Mouse (Mus musculus): ENCODE results near the gene Dnaja4. TPM values are rescaled to one million over a fixed set of nuclear protein-coding genes. Genes with fewer than 3 reads are reported as not detected.
"Not testable (repeated sequence)": the region's sequence is repeated elsewhere in the genome, so short reads cannot be mapped to it uniquely, and the experiment has no call there.

The Dnaja4 gene
- polyA plus RNA-seq, 1 experiment from 2014 or later, result 7.5 TPM

GRCm38 (mm10) chr9:54676531-54676986 is 22.1 kb upstream of the Dnaja4 start:
- Histone ChIP-seq H3K9me3 (replicated peaks) (no peaks in the 10 kb centered on the region), H3K4me2 (peak overlapping the region; percentile 67), H3K4me3 (replicated peaks) (peak overlapping the region; percentile 34), H3K4me1 (peaks cover 7% of the 10 kb centered on the region; the same call in 1 of the 2 replicates), H3K27me3 (replicated peaks) (no peaks in the 10 kb centered on the region), H3K9ac (replicated peaks) (peak overlapping the region; percentile 44), H3K36me3 (no peaks in the 10 kb centered on the region), H3K27ac (replicated peaks) (no peak overlapping the region)
- ATAC-seq (ENCODE audit: low FRiP score), result peak; percentile 77; the same call in 1 of the 2 replicates
- WGBS, result 1% methylated on average over 14 of the region's 14 CpGs

GRCm38 (mm10) chr9:54682846-54683245 is 15.8 kb upstream of the Dnaja4 start:
- Histone ChIP-seq H3K9me3 (replicated peaks) (no peaks in the 10 kb centered on the region), H3K36me3 (no peaks in the 10 kb centered on the region), H3K4me3 (replicated peaks) (no peak overlapping the region), H3K9ac (replicated peaks) (no peak overlapping the region), H3K4me1 (no peaks in the 10 kb centered on the region), H3K4me2 (no peak overlapping the region), H3K27me3 (replicated peaks) (no peaks in the 10 kb centered on the region), H3K27ac (replicated peaks) (no peak overlapping the region)
- no peak for ATAC-seq (ENCODE audit: low FRiP score)
- 69% methylated on average over 4 of the region's 4 CpGs for WGBS

- Histone ChIP-seq H3K9ac (replicated peaks) (no peak overlapping the region), H3K9me3 (replicated peaks) (no peaks in the 10 kb centered on the region), H3K4me2 (no peak overlapping the region), H3K27me3 (replicated peaks) (no peaks in the 10 kb centered on the region), H3K4me1 (no peaks in the 10 kb centered on the region), H3K27ac (replicated peaks) (no peak overlapping the region), H3K4me3 (replicated peaks) (no peak overlapping the region), H3K36me3 (no peaks in the 10 kb centered on the region)
- no peak for ATAC-seq (ENCODE audit: low FRiP score)
- 71% methylated on average over 7 of the region's 7 CpGs for WGBS
Measured at GRCm38 (mm10) chr9:54683814-54684605, 14.7 kb upstream of the Dnaja4 start.

- Histone ChIP-seq H3K4me3 (replicated peaks) (no peak overlapping the region), H3K27ac (replicated peaks) (no peak overlapping the region), H3K4me2 (no peak overlapping the region), H3K36me3 (no peaks in the 10 kb centered on the region), H3K9ac (replicated peaks) (no peak overlapping the region), H3K27me3 (replicated peaks) (peaks cover 2% of the 10 kb centered on the region; the same call in 1 of the 2 replicates), H3K4me1 (peaks cover 8% of the 10 kb centered on the region), H3K9me3 (replicated peaks) (no peaks in the 10 kb centered on the region)
- 67% methylated on average over 14 of the region's 14 CpGs for WGBS
- no peak for ATAC-seq (ENCODE audit: low FRiP score)
Measured at GRCm38 (mm10) chr9:54687246-54688236, 11.1 kb upstream of the Dnaja4 start.

GRCm38 (mm10) chr9:54689446-54689845 is 9.2 kb upstream of the Dnaja4 start:
- no peak overlapping the region for H3K27ac ChIP-seq (replicated peaks)
- WGBS, result 63% methylated on average over 8 of the region's 8 CpGs
- no peak overlapping the region for H3K4me3 ChIP-seq (replicated peaks)
- H3K36me3 ChIP-seq, result no peaks in the 10 kb centered on the region
- peaks cover 2% of the 10 kb centered on the region; the same call in 1 of the 2 replicates for H3K27me3 ChIP-seq (replicated peaks)
- peaks cover 8% of the 10 kb centered on the region for H3K4me1 ChIP-seq
- 0 out of 2 replicates have a peak overlapping the region, but pooled peaks have one; percentile 7 for H3K4me2 ChIP-seq
- no peaks in the 10 kb centered on the region for H3K9me3 ChIP-seq (replicated peaks)
- H3K9ac ChIP-seq (replicated peaks), result no peak overlapping the region
- ATAC-seq (ENCODE audit: low FRiP score), result no peak

GRCm38 (mm10) chr9:54690697-54691096 is 8.0 kb upstream of the Dnaja4 start:
- H3K9ac ChIP-seq (replicated peaks); H3K27ac ChIP-seq (replicated peaks); ATAC-seq (ENCODE audit: low FRiP score); H3K4me1 ChIP-seq; H3K36me3 ChIP-seq; H3K4me3 ChIP-seq (replicated peaks); H3K4me2 ChIP-seq; H3K27me3 ChIP-seq (replicated peaks); H3K9me3 ChIP-seq (replicated peaks): not testable (repeated sequence)
- whole genome bisulfite sequencing, result 73% methylated on average over 2 of the region's 2 CpGs

GRCm38 (mm10) chr9:54691241-54691805 is 7.3 kb upstream of the Dnaja4 start:
- H3K36me3 ChIP-seq; H3K27ac ChIP-seq (replicated peaks); H3K4me1 ChIP-seq; H3K9me3 ChIP-seq (replicated peaks); H3K27me3 ChIP-seq (replicated peaks): not testable (repeated sequence)
- H3K9ac ChIP-seq (replicated peaks), result 0 out of 2 replicates have a peak overlapping the region, but pooled peaks have one; percentile 26
- peak overlapping the region; percentile 36 for H3K4me3 ChIP-seq (replicated peaks)
- WGBS, result 4% methylated on average over 31 of the region's 31 CpGs
- ATAC-seq (ENCODE audit: low FRiP score), result peak; percentile 31; the same call in 1 of the 2 replicates
- H3K4me2 ChIP-seq, result peak overlapping the region; percentile 64

- peak overlapping the region; percentile 23; the same call in 1 of the 2 replicates for H3K27ac ChIP-seq (replicated peaks)
- 13% methylated on average over 27 of the region's 27 CpGs for WGBS
- peaks cover 19% of the 10 kb centered on the region for H3K27me3 ChIP-seq (replicated peaks)
Measured at GRCm38 (mm10) chr9:54699087-54699344, 343 bp downstream of the Dnaja4 start.

GRCm38 (mm10) chr9:54699345-54700173 is 886 bp downstream of the Dnaja4 start:
- Histone ChIP-seq H3K4me2 (peak overlapping the region; percentile 80), H3K4me3 (replicated peaks) (peak overlapping the region; percentile 52), H3K36me3 (no peaks in the 10 kb centered on the region), H3K9me3 (replicated peaks) (no peaks in the 10 kb centered on the region), H3K9ac (replicated peaks) (peak overlapping the region; percentile 62), H3K27me3 (replicated peaks) (peaks cover 19% of the 10 kb centered on the region), H3K27ac (replicated peaks) (peak overlapping the region; percentile 23; the same call in 1 of the 2 replicates), H3K4me1 (peaks cover 18% of the 10 kb centered on the region)
- ATAC-seq (ENCODE audit: low FRiP score), result peak; percentile 79
- 1% methylated on average over 90 of the region's 92 CpGs for WGBS

More at GRCm38 (mm10) chr9:54699087-54699344, 343 bp downstream of the Dnaja4 start:
- peak; percentile 62; the same call in 1 of the 2 replicates for ATAC-seq (ENCODE audit: low FRiP score)
- Histone ChIP-seq H3K4me2 (peak overlapping the region; percentile 80), H3K9me3 (replicated peaks) (no peaks in the 10 kb centered on the region), H3K4me1 (peaks cover 18% of the 10 kb centered on the region), H3K4me3 (replicated peaks) (peak overlapping the region; percentile 52), H3K36me3 (no peaks in the 10 kb centered on the region), H3K9ac (replicated peaks) (peak overlapping the region; percentile 62)

GRCm38 (mm10) chr9:54700174-54700475 is 1.5 kb downstream of the Dnaja4 start:
- Histone ChIP-seq H3K4me2 (peak overlapping the region; percentile 80), H3K36me3 (no peaks in the 10 kb centered on the region), H3K9me3 (replicated peaks) (no peaks in the 10 kb centered on the region), H3K4me1 (peaks cover 18% of the 10 kb centered on the region), H3K27me3 (replicated peaks) (peaks cover 19% of the 10 kb centered on the region), H3K9ac (replicated peaks) (peak overlapping the region; percentile 62), H3K4me3 (replicated peaks) (peak overlapping the region; percentile 52), H3K27ac (replicated peaks) (no peak overlapping the region)
- ATAC-seq (ENCODE audit: low FRiP score), result peak; percentile 13; the same call in 1 of the 2 replicates
- WGBS, result 24% methylated on average over 9 of the region's 9 CpGs
